Mouse (Mus musculus): ENCODE results near the gene Rasl10b. TPM values are rescaled to one million over a fixed set of nuclear protein-coding genes. Genes with fewer than 3 reads are reported as not detected.

The Rasl10b gene
- polyA plus RNA-seq, 1 experiment = 0.08 TPM

GRCm38 (mm10) chr11:83403787-83404186 is 5.2 kb upstream of the Rasl10b start:
- Histone ChIP-seq H3K36me3 (ENCODE audit: control insufficient read depth, insufficient read depth) (peaks cover 48% of the 10 kb centered on the region), H3ac (ENCODE audit: control insufficient read depth, insufficient read length, low read depth) (no peak overlapping the region), H3K79me3 (ENCODE audit: low read depth) (no peaks in the 10 kb centered on the region), H3K27me3 (ENCODE audit: control insufficient read depth, insufficient read depth, insufficient read length) (no peaks in the 10 kb centered on the region), H3K4me3 (ENCODE audit: insufficient read depth, poor library complexity, severe bottlenecking) (no peak overlapping the region), H3K79me2 (ENCODE audit: control insufficient read depth, insufficient read depth) (no peaks in the 10 kb centered on the region)
- TF ChIP-seq USF1 (IDR thresholded peaks at IDR 0.05; ENCODE audit: low read depth) (no peak), MYOD1 (IDR thresholded peaks at IDR 0.05; ENCODE audit: control insufficient read depth, insufficient read length, low read depth) (no peak), MAX (IDR thresholded peaks at IDR 0.05) (no peak), MYOG (IDR thresholded peaks at IDR 0.05; ENCODE audit: control insufficient read depth, extremely low read depth, insufficient read length) (no peak), CEBPB (IDR thresholded peaks at IDR 0.05; ENCODE audit: low read depth) (no peak), FOSL1 (IDR thresholded peaks at IDR 0.05; ENCODE audit: insufficient read depth, low read length, poor library complexity, severe bottlenecking) (no peak), CTCF (IDR thresholded peaks at IDR 0.05; ENCODE audit: control insufficient read depth, insufficient read depth, insufficient read length) (no peak)

- no peak overlapping the region for H3ac ChIP-seq (ENCODE audit: control insufficient read depth, insufficient read length, low read depth)
- TF ChIP-seq MYOD1 (IDR thresholded peaks at IDR 0.05; ENCODE audit: control insufficient read depth, insufficient read length, low read depth) (no peak), FOSL1 (IDR thresholded peaks at IDR 0.05; ENCODE audit: insufficient read depth, low read length, poor library complexity, severe bottlenecking) (no peak), USF1 (IDR thresholded peaks at IDR 0.05; ENCODE audit: low read depth) (no peak), MYOG (IDR thresholded peaks at IDR 0.05; ENCODE audit: control insufficient read depth, extremely low read depth, insufficient read length) (no peak), CEBPB (IDR thresholded peaks at IDR 0.05; ENCODE audit: low read depth) (no peak), CTCF (IDR thresholded peaks at IDR 0.05; ENCODE audit: control insufficient read depth, insufficient read depth, insufficient read length) (no peak), MAX (IDR thresholded peaks at IDR 0.05) (no peak)
- no peak overlapping the region for H3K4me3 ChIP-seq (ENCODE audit: insufficient read depth, poor library complexity, severe bottlenecking)
- H3K27me3 ChIP-seq (ENCODE audit: control insufficient read depth, insufficient read depth, insufficient read length) = peaks cover 23% of the 10 kb centered on the region
- H3K36me3 ChIP-seq (ENCODE audit: control insufficient read depth, insufficient read depth) = peaks cover 24% of the 10 kb centered on the region
- no peaks in the 10 kb centered on the region for H3K79me2 ChIP-seq (ENCODE audit: control insufficient read depth, insufficient read depth)
- H3K79me3 ChIP-seq (ENCODE audit: low read depth) = no peaks in the 10 kb centered on the region
These were observed 2.5 kb upstream of the Rasl10b start for GRCm38 (mm10) chr11:83406391-83406790.

GRCm38 (mm10) chr11:83408242-83408641 is 695 bp upstream of the Rasl10b start:
- TF ChIP-seq FOSL1 (IDR thresholded peaks at IDR 0.05; ENCODE audit: insufficient read depth, low read length, poor library complexity, severe bottlenecking) (no peak), USF1 (IDR thresholded peaks at IDR 0.05; ENCODE audit: low read depth) (no peak), MAX (IDR thresholded peaks at IDR 0.05) (no peak), CEBPB (IDR thresholded peaks at IDR 0.05; ENCODE audit: low read depth) (no peak), MYOG (IDR thresholded peaks at IDR 0.05; ENCODE audit: control insufficient read depth, extremely low read depth, insufficient read length) (no peak), MYOD1 (IDR thresholded peaks at IDR 0.05; ENCODE audit: control insufficient read depth, insufficient read length, low read depth) (no peak), CTCF (IDR thresholded peaks at IDR 0.05; ENCODE audit: control insufficient read depth, insufficient read depth, insufficient read length) (no peak)
- H3K27me3 ChIP-seq (ENCODE audit: control insufficient read depth, insufficient read depth, insufficient read length) = peaks cover 41% of the 10 kb centered on the region
- H3ac ChIP-seq (ENCODE audit: control insufficient read depth, insufficient read length, low read depth) = no peak overlapping the region
- H3K79me3 ChIP-seq (ENCODE audit: low read depth) = no peaks in the 10 kb centered on the region
- H3K4me3 ChIP-seq (ENCODE audit: insufficient read depth, poor library complexity, severe bottlenecking) = no peak overlapping the region
- H3K36me3 ChIP-seq (ENCODE audit: control insufficient read depth, insufficient read depth) = peaks cover 7% of the 10 kb centered on the region
- no peaks in the 10 kb centered on the region for H3K79me2 ChIP-seq (ENCODE audit: control insufficient read depth, insufficient read depth)

- TF ChIP-seq MYOD1 (IDR thresholded peaks at IDR 0.05; ENCODE audit: control insufficient read depth, insufficient read length, low read depth) = no peak
- no peak overlapping the region for H3ac ChIP-seq (ENCODE audit: control insufficient read depth, insufficient read length, low read depth)
- no peaks in the 10 kb centered on the region for H3K79me2 ChIP-seq (ENCODE audit: control insufficient read depth, insufficient read depth)
- no peaks in the 10 kb centered on the region for H3K79me3 ChIP-seq (ENCODE audit: low read depth)
- H3K27me3 ChIP-seq (ENCODE audit: control insufficient read depth, insufficient read depth, insufficient read length) = peaks cover 42% of the 10 kb centered on the region
- no peak overlapping the region for H3K4me3 ChIP-seq (ENCODE audit: insufficient read depth, poor library complexity, severe bottlenecking)
- H3K36me3 ChIP-seq (ENCODE audit: control insufficient read depth, insufficient read depth) = no peaks in the 10 kb centered on the region
These were observed 905 bp downstream of the Rasl10b start for GRCm38 (mm10) chr11:83409792-83410291.

- H3K36me3 ChIP-seq (ENCODE audit: control insufficient read depth, insufficient read depth) = no peaks in the 10 kb centered on the region
- peaks cover 42% of the 10 kb centered on the region for H3K27me3 ChIP-seq (ENCODE audit: control insufficient read depth, insufficient read depth, insufficient read length)
- H3K79me3 ChIP-seq (ENCODE audit: low read depth) = no peaks in the 10 kb centered on the region
- no peak overlapping the region for H3ac ChIP-seq (ENCODE audit: control insufficient read depth, insufficient read length, low read depth)
- TF ChIP-seq CEBPB (IDR thresholded peaks at IDR 0.05; ENCODE audit: low read depth) (no peak), USF1 (IDR thresholded peaks at IDR 0.05; ENCODE audit: low read depth) (no peak), MYOG (IDR thresholded peaks at IDR 0.05; ENCODE audit: control insufficient read depth, extremely low read depth, insufficient read length) (no peak), MYOD1 (IDR thresholded peaks at IDR 0.05; ENCODE audit: control insufficient read depth, insufficient read length, low read depth) (no peak), MAX (IDR thresholded peaks at IDR 0.05) (no peak), CTCF (IDR thresholded peaks at IDR 0.05; ENCODE audit: control insufficient read depth, insufficient read depth, insufficient read length) (no peak), FOSL1 (IDR thresholded peaks at IDR 0.05; ENCODE audit: insufficient read depth, low read length, poor library complexity, severe bottlenecking) (no peak)
- H3K4me3 ChIP-seq (ENCODE audit: insufficient read depth, poor library complexity, severe bottlenecking) = no peak overlapping the region
- H3K79me2 ChIP-seq (ENCODE audit: control insufficient read depth, insufficient read depth) = no peaks in the 10 kb centered on the region
These were observed 1.6 kb downstream of the Rasl10b start for GRCm38 (mm10) chr11:83410510-83410909.

- Histone ChIP-seq H3ac (ENCODE audit: control insufficient read depth, insufficient read length, low read depth) (no peak overlapping the region), H3K27me3 (ENCODE audit: control insufficient read depth, insufficient read depth, insufficient read length) (peaks cover 34% of the 10 kb centered on the region), H3K4me3 (ENCODE audit: insufficient read depth, poor library complexity, severe bottlenecking) (no peak overlapping the region), H3K79me2 (ENCODE audit: control insufficient read depth, insufficient read depth) (no peaks in the 10 kb centered on the region), H3K36me3 (ENCODE audit: control insufficient read depth, insufficient read depth) (no peaks in the 10 kb centered on the region), H3K79me3 (ENCODE audit: low read depth) (no peaks in the 10 kb centered on the region)
- no peak for TF ChIP-seq CEBPB (IDR thresholded peaks at IDR 0.05; ENCODE audit: low read depth)
- no peak for TF ChIP-seq MYOG (IDR thresholded peaks at IDR 0.05; ENCODE audit: control insufficient read depth, extremely low read depth, insufficient read length)
- no peak for TF ChIP-seq CTCF (IDR thresholded peaks at IDR 0.05; ENCODE audit: control insufficient read depth, insufficient read depth, insufficient read length)
- no peak for TF ChIP-seq MYOD1 (IDR thresholded peaks at IDR 0.05; ENCODE audit: control insufficient read depth, insufficient read length, low read depth)
- TF ChIP-seq FOSL1 (IDR thresholded peaks at IDR 0.05; ENCODE audit: insufficient read depth, low read length, poor library complexity, severe bottlenecking) = no peak
- no peak for TF ChIP-seq MAX (IDR thresholded peaks at IDR 0.05)
- no peak for TF ChIP-seq USF1 (IDR thresholded peaks at IDR 0.05; ENCODE audit: low read depth)
These were observed 8.1 kb downstream of the Rasl10b start for GRCm38 (mm10) chr11:83417080-83417479.

All from C2C12 (cell line).